9 mouse cellular contexts compared by ENCODE assay signal in the genomic region with DNA sequence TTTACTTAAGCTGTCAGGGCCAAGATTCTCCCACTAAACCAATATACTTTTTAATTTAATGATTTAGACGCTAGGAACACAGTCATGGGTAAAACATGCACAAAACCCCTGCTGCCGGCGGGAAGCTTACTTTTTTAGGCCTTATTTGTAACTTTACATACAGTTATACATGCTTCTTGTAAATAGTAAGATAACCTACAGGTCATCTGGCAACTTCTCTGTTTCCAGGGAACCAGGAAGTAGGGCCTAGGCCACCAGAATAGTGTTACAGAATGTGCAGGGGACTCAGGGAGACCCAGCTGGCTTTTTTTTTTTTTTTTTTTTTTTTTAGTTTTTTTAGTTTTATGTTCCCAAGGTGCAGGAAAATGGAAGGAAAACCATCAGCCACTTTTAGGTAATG. TPM values are rescaled to one million over a fixed set of nuclear protein-coding genes. Genes with fewer than 3 reads are reported as not detected.
DNase-seq lines count a peak whose midpoint lies in the region; ATAC-seq and TF ChIP-seq lines count a peak whose summit lies in the region.
"Had no signal": no experiment of that assay in that cellular context is flagged by ENCODE, and none has a peak within 500 bp of the region (broad histone marks: within the 10 kb centered on the region; RNA-seq: fewer than 3 reads in every experiment).

No protein-coding gene starts in this region.

- TF ChIP-seq RAD21 in CH12.LX (IDR thresholded peaks at IDR 0.05; ENCODE audit: low read depth, low read length), result no peak

- TF ChIP-seq EP300 in CH12.LX (IDR thresholded peaks at IDR 0.05; ENCODE audit: low read length), result no peak

- no peak overlapping the region for H3K9ac ChIP-seq in heart, embryonic 11.5 days (ENCODE audit: low read depth, low read length)
- peak overlapping the region; percentile 86 for H3K9ac ChIP-seq in CH12.LX (ENCODE audit: insufficient read depth, low read depth)

- H3K4me3 ChIP-seq in heart, embryonic 11.5 days (ENCODE audit: low read depth, low read length), result peak overlapping the region; percentile 85
- H3K4me3 ChIP-seq in CH12.LX (replicated peaks in 1 of 3; ENCODE audit: low read depth in 2 of 3, low read length in 2 of 3, poor library complexity in 1 of 3), result peak overlapping the region; percentile 89 to 95 (median 90)
- peak overlapping the region; percentile 82 for H3K4me3 ChIP-seq in macrophage (ENCODE audit: inconsistent target)

- DNase-seq in heart, adult 8-10 months (ENCODE audit: low spot score), result no peak
- DNase-seq in CH12.LX (ENCODE audit: extremely low read depth), result no peak
- no peak for DNase-seq in layer of hippocampus, postnatal 36 days
- no peak for DNase-seq in adrenal gland, adult 2 months
- DNase-seq: cerebellum, adult 9-10 months had no signal

- H3K9me3 ChIP-seq in heart, embryonic 11.5 days (replicated peaks; ENCODE audit: control insufficient read depth, low read length), result no peaks in the 10 kb centered on the region
- no peaks in the 10 kb centered on the region for H3K9me3 ChIP-seq in CH12.LX (replicated peaks; ENCODE audit: low read length)

- TF ChIP-seq CTCF in CH12.LX (conservative IDR thresholded peaks at IDR 0.05 in 1 of 2, IDR thresholded peaks at IDR 0.05 in 1 of 2; ENCODE audit: low read depth in 2 of 2, low read length in 2 of 2), result no peak

- no peaks in the 10 kb centered on the region for H3K36me3 ChIP-seq in heart, embryonic 11.5 days (ENCODE audit: control insufficient read depth, insufficient read depth, low read length)
- H3K36me3 ChIP-seq in CH12.LX (replicated peaks in 1 of 2; ENCODE audit: control insufficient read depth in 1 of 2, insufficient read depth in 1 of 2, low read length in 1 of 2) (no peaks in the 10 kb centered on the region), macrophage (ENCODE audit: inconsistent target) (no peaks in the 10 kb centered on the region)

- ATAC-seq in heart, embryonic 11.5 days (replicated peaks; ENCODE audit: insufficient number of reproducible peaks, low FRiP score, low TSS enrichment), result no peak
- ATAC-seq in granulocyte monocyte progenitor cell, adult 5-6 weeks (replicated peaks; ENCODE audit: poor library complexity, severe bottlenecking), result peak; percentile 30; the same call in 1 of the 2 replicates
- no peak for ATAC-seq in cerebellum, adult (ENCODE audit: insufficient number of reproducible peaks, low FRiP score, low TSS enrichment)

- H3K79me2 ChIP-seq in CH12.LX (replicated peaks; ENCODE audit: control insufficient read depth, extremely low read depth, insufficient read depth, poor library complexity, severe bottlenecking), result peaks cover 21% of the 10 kb centered on the region
- peaks cover 58% of the 10 kb centered on the region for H3K79me2 ChIP-seq in macrophage (ENCODE audit: inconsistent target)

- H3K27me3 ChIP-seq in heart, embryonic 11.5 days (ENCODE audit: control insufficient read depth, insufficient read depth, low read length), result no peaks in the 10 kb centered on the region
- H3K27me3 ChIP-seq in CH12.LX (replicated peaks), result no peaks in the 10 kb centered on the region

- peaks cover 8% of the 10 kb centered on the region; the same call in 1 of the 2 replicates for H3K4me1 ChIP-seq in heart, embryonic 11.5 days (ENCODE audit: control insufficient read depth, insufficient read depth, low read length)
- peaks cover 2 to 18% of the 10 kb centered on the region in 2 experiments; a peak in 2 of 4 replicates for H3K4me1 ChIP-seq in CH12.LX (ENCODE audit: control insufficient read depth in 1 of 2, insufficient read depth in 2 of 2)

- WGBS in heart, embryonic 11.5 days (ENCODE audit: insufficient replicate concordance), result 70% methylated on average over 3 of the region's 3 CpGs
- 33% methylated on average over 3 of the region's 3 CpGs for WGBS in macrophage (ENCODE audit: missing documents)

- no peak for TF ChIP-seq POLR2A in CH12.LX (IDR thresholded peaks at IDR 0.05; ENCODE audit: low read depth, low read length)

- no peak overlapping the region for H3K27ac ChIP-seq in heart, embryonic 11.5 days (ENCODE audit: low read depth, low read length)
- H3K27ac ChIP-seq in CH12.LX (ENCODE audit: insufficient read depth, low read depth) (no peak overlapping the region), macrophage (peak overlapping the region; percentile 28; the same call in 1 of the 2 replicates)

- in situ Hi-C loops in CH12.LX (cut with MboI; ENCODE audit: low pct_ligation_motif_present, low pct_unique_long_range_greater_than_20kb, low sequenced_read_pairs), result no loop called here

- dilution Hi-C loops in CH12.LX (cut with MboI; ENCODE audit: extremely low pct_ligation_motif_present, extremely low pct_unique_long_range_greater_than_20kb, low sequenced_read_pairs), result no loop called here

- H3K4me2 ChIP-seq in heart, embryonic 11.5 days, result peak overlapping the region; percentile 88
- H3K4me2 ChIP-seq in CH12.LX (ENCODE audit: insufficient read depth, low read depth, poor library complexity, severe bottlenecking), result peak overlapping the region; percentile 99

TF ChIP-seq in CH12.LX, 34 proteins besides CTCF, POLR2A, EP300 and RAD21:
- peak; percentile 83 for TF ChIP-seq ELF1 (IDR thresholded peaks at IDR 0.05; ENCODE audit: low read depth, low read length)
- TF ChIP-seq BHLHE40 (IDR thresholded peaks at IDR 0.05; ENCODE audit: low read depth, low read length), result no peak
- peak; percentile 85 for TF ChIP-seq ZNF384 (IDR thresholded peaks at IDR 0.05; ENCODE audit: low read depth, low read length)

RNA-seq across cellular contexts. Expression of a gene that starts 1.2 kb away (rescaled TPM):
- polyA plus RNA-seq in heart, embryonic 11.5 days (2014; fragmentation: Nextera tagmentation; extraction: Ambion mirVana), result 9.0 and 9.7 TPM in 2 replicates
- 1 to 10 TPM; 4.7 to 6.0 (median 5.6) TPM for total RNA-seq in heart, adult 8-10 months (2022)
- 15.7 and 18.1 TPM in 2 replicates for total RNA-seq in CH12.LX (2012; rRNA removed)
- total RNA-seq in CH12.LX (2014; rRNA removed), result 15.0 and 16.1 TPM in 2 replicates
- polyA plus RNA-seq in CH12.LX (2012; ENCODE audit: insufficient read length, low read depth), result 19.6 and 22.3 TPM in 2 replicates
- total RNA-seq in granulocyte monocyte progenitor cell, adult 5-6 weeks (2014; fragmentation: Nextera tagmentation), result 16.3 and 20.0 TPM in 2 replicates
- total RNA-seq in granulocyte monocyte progenitor cell, adult 5-6 weeks (2017), result 12.7 and 17.5 TPM in 2 replicates
- 100 to 1,000 TPM in 16 of 26 experiments, 10 to 100 TPM in 10; 39.5 to 157 (median 105) TPM for total RNA-seq in macrophage (2018; cell fraction: chromatin; rRNA removed)
- total RNA-seq in macrophage (2018; cell fraction: cytosol; rRNA removed), result 10 to 100 TPM in 12 of 26 experiments, 1 to 10 TPM in 14; 4.6 to 14.5 (median 9.9) TPM
- total RNA-seq in macrophage (2018; cell fraction: nucleus; rRNA removed), result 10 to 100 TPM; 15.1 to 85.5 (median 33.1) TPM
- 9.4 to 10.7 TPM (median 10.3 TPM) in 3 replicates for polyA plus RNA-seq in macrophage (2018)
- 10 to 100 TPM; 23.5 to 25.6 TPM for total RNA-seq in layer of hippocampus, postnatal 36 days (2021)
- total RNA-seq in adrenal gland, adult 2 months (2021), result 10 to 100 TPM; 15.1 to 17.0 TPM
- 11.2 and 11.9 TPM in 2 replicates for polyA plus RNA-seq in adrenal gland, adult 2 months (2012; rRNA removed)

RNA-seq across cellular contexts. Expression of a gene that starts 16.4 kb away (rescaled TPM):
- polyA plus RNA-seq in heart, embryonic 11.5 days (2014; fragmentation: Nextera tagmentation; extraction: Ambion mirVana), result 0.06 TPM in 1 of 2 replicates, not detected in the other
- under 1 TPM in 2 of 4 experiments, not detected in 2; 0.08 to 0.11 TPM for total RNA-seq in heart, adult 8-10 months (2022)
- not detected in 2 replicates for total RNA-seq in CH12.LX (2012; rRNA removed)
- total RNA-seq in CH12.LX (2014; rRNA removed), result not detected in 2 replicates
- not detected in 2 replicates for polyA plus RNA-seq in CH12.LX (2012; ENCODE audit: insufficient read length, low read depth)
- not detected in 2 replicates for total RNA-seq in granulocyte monocyte progenitor cell, adult 5-6 weeks (2014; fragmentation: Nextera tagmentation)
- total RNA-seq in granulocyte monocyte progenitor cell, adult 5-6 weeks (2017), result not detected in 2 replicates
- 1 to 10 TPM in 5 of 26 experiments, under 1 TPM in 15, not detected in 6; 0.13 to 2.1 (median 0.66) TPM for total RNA-seq in macrophage (2018; cell fraction: chromatin; rRNA removed)
- total RNA-seq in macrophage (2018; cell fraction: cytosol; rRNA removed), result 1 to 10 TPM; 1.3 to 4.7 (median 2.5) TPM
- 1 to 10 TPM in 24 of 26 experiments, under 1 TPM in 2; 0.87 to 6.1 (median 1.9) TPM for total RNA-seq in macrophage (2018; cell fraction: nucleus; rRNA removed)
- polyA plus RNA-seq in macrophage (2018), result 3.4 to 8.1 TPM (median 3.5 TPM) in 3 replicates
- 10 to 100 TPM; 11.0 to 12.3 TPM for total RNA-seq in layer of hippocampus, postnatal 36 days (2021)
- 1 to 10 TPM; 3.2 to 3.3 TPM for total RNA-seq in adrenal gland, adult 2 months (2021)
- polyA plus RNA-seq in adrenal gland, adult 2 months (2012; rRNA removed), result 1.0 and 1.5 TPM in 2 replicates
